8 mouse cellular contexts compared by ENCODE assay signal in genomic region chr14:41004201-41005141, GRCm38 (mm10). TPM values are rescaled to one million over a fixed set of nuclear protein-coding genes. Genes with fewer than 3 reads are reported as not detected.
DNase-seq lines count a peak whose midpoint lies in the region; ATAC-seq and TF ChIP-seq lines count a peak whose summit lies in the region.

No protein-coding gene starts in this region.

- H3K4me2 ChIP-seq in stomach, embryonic 16.5 days (ENCODE audit: low read depth, low read length), result peak overlapping the region; percentile 44

- H3K4me1 ChIP-seq in kidney, adult 2 months (ENCODE audit: control insufficient read depth, insufficient read depth, low read length), result peaks cover 30% of the 10 kb centered on the region
- H3K4me1 ChIP-seq in stomach, embryonic 16.5 days (ENCODE audit: control insufficient read depth, insufficient read depth, low read length), result peaks cover 23% of the 10 kb centered on the region

- no peaks in the 10 kb centered on the region for H3K36me3 ChIP-seq in kidney, adult 2 months (ENCODE audit: control insufficient read depth, insufficient read depth, low read length)
- H3K36me3 ChIP-seq in stomach, embryonic 16.5 days (ENCODE audit: control insufficient read depth, insufficient read depth, low read length), result no peaks in the 10 kb centered on the region

- intact Hi-C loops in gastrocnemius, postnatal 14 days (cut with DNase I; ENCODE audit: low total_unique reads), result no loop called here

- TF ChIP-seq CTCF in kidney, adult 2 months (conservative IDR thresholded peaks at IDR 0.05; ENCODE audit: insufficient read depth, insufficient read length, low read depth, low read length), result no peak

- H3K27me3 ChIP-seq in kidney, adult 2 months (replicated peaks; ENCODE audit: control insufficient read depth, insufficient read depth, low read length), result no peaks in the 10 kb centered on the region
- no peaks in the 10 kb centered on the region for H3K27me3 ChIP-seq in stomach, embryonic 16.5 days (ENCODE audit: control insufficient read depth, insufficient read depth, low read length)

- peak overlapping the region; percentile 56 for H3K9ac ChIP-seq in stomach, embryonic 16.5 days (ENCODE audit: low read length)

- H3K4me3 ChIP-seq in kidney, adult 2 months (ENCODE audit: insufficient read depth, low read depth, low read length), result peak overlapping the region; percentile 13; the same call in 1 of the 2 replicates
- peak overlapping the region; percentile 21 for H3K4me3 ChIP-seq in stomach, embryonic 16.5 days (replicated peaks; ENCODE audit: low read length)

- peak; percentile 61 for DNase-seq in urinary bladder, postnatal 14 days (ENCODE audit: low spot score)
- DNase-seq in urinary bladder, adult 2 months (ENCODE audit: low spot score), result no peak
- DNase-seq in gastrocnemius, postnatal 14 days, result peak; percentile 54
- DNase-seq in kidney, adult 2 months, result peak; percentile 93
- peak; percentile 34 for DNase-seq in lung, postnatal 36 days
- no peak for DNase-seq in frontal cortex, adult 2 months (ENCODE audit: extremely low spot score in 1 of 2, low spot score in 1 of 2)
- no peak for DNase-seq in right cerebral cortex, adult 18-20 months

- no peaks in the 10 kb centered on the region for H3K9me3 ChIP-seq in stomach, embryonic 16.5 days (replicated peaks; ENCODE audit: control insufficient read depth, low read length)

- no peak for ATAC-seq in stomach, embryonic 16.5 days (ENCODE audit: insufficient read depth, low FRiP score)

- WGBS in kidney, adult 2 months, result 46% methylated on average over 22 of the region's 22 CpGs
- WGBS in stomach, embryonic 16.5 days, result 43% methylated on average over 22 of the region's 22 CpGs

- no peak overlapping the region for H3K27ac ChIP-seq in kidney, adult 2 months (ENCODE audit: insufficient read depth, low read depth, low read length)
- 0 out of 2 replicates have a peak overlapping the region, but pooled peaks have one; percentile 19 for H3K27ac ChIP-seq in stomach, embryonic 16.5 days (ENCODE audit: low read length)

- no peak for TF ChIP-seq POLR2A in kidney, adult 2 months (IDR thresholded peaks at IDR 0.05; ENCODE audit: low read depth, low read length)

RNA-seq across cellular contexts. Expression of gene Fam213a, which starts 9.1 kb away (rescaled TPM):
- polyA plus RNA-seq in urinary bladder, adult 2 months (2012; rRNA removed), result 52.2 and 61.9 TPM in 2 replicates
- total RNA-seq in gastrocnemius, postnatal 14 days (2021), result 1 to 10 TPM; 8.4 to 9.7 TPM
- polyA plus RNA-seq in kidney, adult 2 months (2012; rRNA removed), result 68.2 and 80.8 TPM in 2 replicates
- polyA plus RNA-seq in stomach, embryonic 16.5 days (2015; fragmentation: Nextera tagmentation; extraction: Ambion mirVana), result 42.4 and 45.1 TPM in 2 replicates
- 137 and 138 TPM in 2 replicates for polyA plus RNA-seq in frontal cortex, adult 2 months (2012; rRNA removed)

RNA-seq across cellular contexts. Expression of gene Tspan14, which starts 37.9 kb away (rescaled TPM):
- 55.9 and 58.9 TPM in 2 replicates for polyA plus RNA-seq in urinary bladder, adult 2 months (2012; rRNA removed)
- 10 to 100 TPM; 16.3 to 16.8 TPM for total RNA-seq in gastrocnemius, postnatal 14 days (2021)
- polyA plus RNA-seq in kidney, adult 2 months (2012; rRNA removed), result 119 and 121 TPM in 2 replicates
- polyA plus RNA-seq in stomach, embryonic 16.5 days (2015; fragmentation: Nextera tagmentation; extraction: Ambion mirVana), result 77.3 and 88.1 TPM in 2 replicates
- polyA plus RNA-seq in frontal cortex, adult 2 months (2012; rRNA removed), result 46.4 and 47.7 TPM in 2 replicates

Comparison
In these comparisons a context has a peak if more than half of its experiments do, and no peak if none do; other contexts are left out.
1. DNase-seq: peak in urinary bladder, postnatal 14 days (single experiment), gastrocnemius, postnatal 14 days (single experiment), kidney, adult 2 months (single experiment) and lung, postnatal 36 days (single experiment); none in urinary bladder, adult 2 months (single experiment), frontal cortex, adult 2 months (0 of 2) and right cerebral cortex, adult 18-20 months (single experiment).